Mouse (Mus musculus): ENCODE results near the gene Lhx3. TPM values are rescaled to one million over a fixed set of nuclear protein-coding genes. Genes with fewer than 3 reads are reported as not detected.

Gene Lhx3
- total and polyA plus RNA-seq, 2 experiments from 2014 or later = 0.12 to 0.38 TPM

DNA sequence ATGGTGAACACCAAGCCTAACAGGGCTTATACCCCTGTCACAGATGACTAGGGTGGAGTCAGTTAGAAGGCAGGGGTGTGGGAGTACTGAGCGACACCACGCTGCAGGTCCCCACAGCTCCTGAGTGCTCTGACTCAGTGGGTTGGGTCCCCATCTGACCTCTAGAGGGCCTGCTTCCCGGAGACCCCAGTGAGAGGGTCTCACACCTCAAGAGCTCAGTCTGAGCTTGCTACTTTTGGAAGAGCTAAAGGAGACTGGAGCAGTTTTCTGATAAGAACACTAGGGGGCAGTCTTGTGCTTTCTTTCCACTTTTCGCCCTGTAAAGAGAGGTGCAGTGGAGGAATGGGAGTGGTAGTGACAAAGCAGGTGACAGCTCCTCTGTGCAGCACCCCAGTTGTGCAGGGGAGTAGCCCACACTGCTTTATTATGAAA is 54.2 kb downstream of the Lhx3 start:
- Histone ChIP-seq H3K9ac (replicated peaks; ENCODE audit: low read length, poor library complexity, severe bottlenecking) (no peak overlapping the region), H3K9me3 (ENCODE audit: low read length) (no peaks in the 10 kb centered on the region), H3K4me1 (ENCODE audit: insufficient read depth, low read length) (peaks cover 8% of the 10 kb centered on the region), H3K4me2 (ENCODE audit: low read depth, low read length, poor library complexity, severe bottlenecking) (no peak overlapping the region), H3K27me3 (ENCODE audit: insufficient read depth, low read length) (no peaks in the 10 kb centered on the region), H3K27ac (ENCODE audit: low read depth, low read length) (no peak overlapping the region), H3K36me3 (ENCODE audit: insufficient read depth, low read length) (no peaks in the 10 kb centered on the region), H3K4me3 (ENCODE audit: low read depth, low read length) (no peak overlapping the region)
- peak; percentile 90 for TF ChIP-seq CTCF (IDR thresholded peaks at IDR 0.05)
- ATAC-seq (ENCODE audit: low FRiP score) (peak; percentile 81), DNase-seq (ENCODE audit: low spot score) (peak; percentile 85)
- 9% methylated on average over 4 of the region's 4 CpGs for whole genome bisulfite sequencing

DNA sequence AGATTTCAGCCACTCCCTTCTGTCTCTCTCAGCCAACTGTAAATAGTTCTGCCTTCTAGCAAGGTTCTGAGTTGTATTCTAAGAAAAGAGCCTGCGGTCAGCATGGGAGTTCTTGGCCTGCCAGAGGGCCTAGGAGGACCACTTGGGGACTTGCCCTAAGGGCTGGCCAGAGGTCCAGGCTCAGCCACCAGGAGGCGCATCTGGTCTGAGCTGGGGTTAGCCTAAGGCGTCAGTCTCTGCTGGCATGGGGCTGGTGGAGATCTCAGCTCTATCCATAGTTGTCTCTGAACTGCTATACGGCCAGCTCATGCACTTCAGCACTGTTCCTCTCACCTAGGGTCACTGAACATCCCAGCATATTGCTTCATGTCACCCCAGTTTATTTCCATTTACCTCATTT is 54.8 kb downstream of the Lhx3 start:
- Histone ChIP-seq H3K9ac (replicated peaks; ENCODE audit: low read length, poor library complexity, severe bottlenecking) (no peak overlapping the region), H3K9me3 (ENCODE audit: low read length) (no peaks in the 10 kb centered on the region), H3K4me1 (ENCODE audit: insufficient read depth, low read length) (peaks cover 8% of the 10 kb centered on the region), H3K27me3 (ENCODE audit: insufficient read depth, low read length) (no peaks in the 10 kb centered on the region), H3K4me2 (ENCODE audit: low read depth, low read length, poor library complexity, severe bottlenecking) (no peak overlapping the region), H3K4me3 (ENCODE audit: low read depth, low read length) (no peak overlapping the region), H3K36me3 (ENCODE audit: insufficient read depth, low read length) (no peaks in the 10 kb centered on the region), H3K27ac (ENCODE audit: low read depth, low read length) (no peak overlapping the region)
- TF ChIP-seq CTCF (IDR thresholded peaks at IDR 0.05) = peak; percentile 59
- 32% methylated on average over 4 of the region's 4 CpGs for WGBS
- DNase-seq (ENCODE audit: low spot score) (no peak), ATAC-seq (ENCODE audit: low FRiP score) (no peak)

Other genes with a start within 250 kb of the Lhx3 start
- 141 and 157 TPM in 2 replicates for gene Camsap1, start 225.0 kb downstream of the Lhx3 start, total RNA-seq (2014; rRNA removed)
- gene Camsap1, start 225.0 kb downstream of the Lhx3 start, polyA plus RNA-seq (2015; fragmentation: Nextera tagmentation; extraction: Ambion mirVana) = 57.5 and 61.3 TPM in 2 replicates
- gene Ubac1, start 186.5 kb downstream of the Lhx3 start, total RNA-seq (2014; rRNA removed) = 100 and 123 TPM in 2 replicates
- gene Ubac1, start 186.5 kb downstream of the Lhx3 start, polyA plus RNA-seq (2015; fragmentation: Nextera tagmentation; extraction: Ambion mirVana) = 151 and 158 TPM in 2 replicates
- gene Nacc2, start 85.1 kb downstream of the Lhx3 start, total RNA-seq (2014; rRNA removed) = 35.2 and 40.7 TPM in 2 replicates
- gene Nacc2, start 85.1 kb downstream of the Lhx3 start, polyA plus RNA-seq (2015; fragmentation: Nextera tagmentation; extraction: Ambion mirVana) = 21.4 and 23.9 TPM in 2 replicates
- gene Qsox2, start 29.2 kb upstream of the Lhx3 start, total RNA-seq (2014; rRNA removed) = 19.2 and 25.6 TPM in 2 replicates
- gene Qsox2, start 29.2 kb upstream of the Lhx3 start, polyA plus RNA-seq (2015; fragmentation: Nextera tagmentation; extraction: Ambion mirVana) = 8.4 and 9.9 TPM in 2 replicates
- gene Ccdc187, start 86.3 kb upstream of the Lhx3 start, total RNA-seq (2014; rRNA removed) = 2.8 and 3.7 TPM in 2 replicates
- 0.16 and 0.23 TPM in 2 replicates for gene Ccdc187, start 86.3 kb upstream of the Lhx3 start, polyA plus RNA-seq (2015; fragmentation: Nextera tagmentation; extraction: Ambion mirVana)
- gene Gpsm1, start 107.2 kb upstream of the Lhx3 start, total RNA-seq (2014; rRNA removed) = 286 and 298 TPM in 2 replicates
- gene Gpsm1, start 107.2 kb upstream of the Lhx3 start, polyA plus RNA-seq (2015; fragmentation: Nextera tagmentation; extraction: Ambion mirVana) = 162 and 163 TPM in 2 replicates
- gene Dnlz, start 143.8 kb upstream of the Lhx3 start, total RNA-seq (2014; rRNA removed) = 27.4 and 34.3 TPM in 2 replicates
- 24.1 and 26.0 TPM in 2 replicates for gene Dnlz, start 143.8 kb upstream of the Lhx3 start, polyA plus RNA-seq (2015; fragmentation: Nextera tagmentation; extraction: Ambion mirVana)
- 7.0 and 11.9 TPM in 2 replicates for gene Card9, start 152.6 kb upstream of the Lhx3 start, total RNA-seq (2014; rRNA removed)
- 1.4 and 1.6 TPM in 2 replicates for gene Card9, start 152.6 kb upstream of the Lhx3 start, polyA plus RNA-seq (2015; fragmentation: Nextera tagmentation; extraction: Ambion mirVana)
- 44.7 and 66.4 TPM in 2 replicates for gene Snapc4, start 172.4 kb upstream of the Lhx3 start, total RNA-seq (2014; rRNA removed)
- gene Snapc4, start 172.4 kb upstream of the Lhx3 start, polyA plus RNA-seq (2015; fragmentation: Nextera tagmentation; extraction: Ambion mirVana) = 27.8 and 29.1 TPM in 2 replicates
- 157 and 162 TPM in 2 replicates for gene Entr1, start 181.0 kb upstream of the Lhx3 start, total RNA-seq (2014; rRNA removed)
- gene Entr1, start 181.0 kb upstream of the Lhx3 start, polyA plus RNA-seq (2015; fragmentation: Nextera tagmentation; extraction: Ambion mirVana) = 144 and 156 TPM in 2 replicates
- 64.8 and 71.1 TPM in 2 replicates for gene Pmpca, start 181.1 kb upstream of the Lhx3 start, total RNA-seq (2014; rRNA removed)
- gene Pmpca, start 181.1 kb upstream of the Lhx3 start, polyA plus RNA-seq (2015; fragmentation: Nextera tagmentation; extraction: Ambion mirVana) = 85.1 and 91.9 TPM in 2 replicates
- 29.0 and 32.2 TPM in 2 replicates for gene Inpp5e, start 200.9 kb upstream of the Lhx3 start, total RNA-seq (2014; rRNA removed)
- gene Inpp5e, start 200.9 kb upstream of the Lhx3 start, polyA plus RNA-seq (2015; fragmentation: Nextera tagmentation; extraction: Ambion mirVana) = 16.5 and 18.2 TPM in 2 replicates
- 63.3 and 76.7 TPM in 2 replicates for gene Sec16a, start 236.9 kb upstream of the Lhx3 start, total RNA-seq (2014; rRNA removed)
- 9.9 and 12.6 TPM in 2 replicates for gene Sec16a, start 236.9 kb upstream of the Lhx3 start, polyA plus RNA-seq (2015; fragmentation: Nextera tagmentation; extraction: Ambion mirVana)